Mouse (Mus musculus) colon, adult 2 months (tissue): ENCODE data around the gene Srpk3. TPM values are rescaled to one million over a fixed set of nuclear protein-coding genes. Genes with fewer than 3 reads are reported as not detected.

Experiments used
- polyA plus RNA-seq: library from polyadenylated mRNA; depleted of rRNA; stranded (reverse); fragments of >200 nt; gene quantifications from 2 replicates; pipeline ENCODE4 v1.2.3, GENCODE M21; 2012; rRNA removed

The Srpk3 gene
- 8.0 and 8.7 TPM in 2 replicates for polyA plus RNA-seq

GRCm38 (mm10) chrX:73774168-73774760, at the start of gene Srpk3:
Gene Srpk3, plus strand, starts transcription at chrX:73774405.

DNA sequence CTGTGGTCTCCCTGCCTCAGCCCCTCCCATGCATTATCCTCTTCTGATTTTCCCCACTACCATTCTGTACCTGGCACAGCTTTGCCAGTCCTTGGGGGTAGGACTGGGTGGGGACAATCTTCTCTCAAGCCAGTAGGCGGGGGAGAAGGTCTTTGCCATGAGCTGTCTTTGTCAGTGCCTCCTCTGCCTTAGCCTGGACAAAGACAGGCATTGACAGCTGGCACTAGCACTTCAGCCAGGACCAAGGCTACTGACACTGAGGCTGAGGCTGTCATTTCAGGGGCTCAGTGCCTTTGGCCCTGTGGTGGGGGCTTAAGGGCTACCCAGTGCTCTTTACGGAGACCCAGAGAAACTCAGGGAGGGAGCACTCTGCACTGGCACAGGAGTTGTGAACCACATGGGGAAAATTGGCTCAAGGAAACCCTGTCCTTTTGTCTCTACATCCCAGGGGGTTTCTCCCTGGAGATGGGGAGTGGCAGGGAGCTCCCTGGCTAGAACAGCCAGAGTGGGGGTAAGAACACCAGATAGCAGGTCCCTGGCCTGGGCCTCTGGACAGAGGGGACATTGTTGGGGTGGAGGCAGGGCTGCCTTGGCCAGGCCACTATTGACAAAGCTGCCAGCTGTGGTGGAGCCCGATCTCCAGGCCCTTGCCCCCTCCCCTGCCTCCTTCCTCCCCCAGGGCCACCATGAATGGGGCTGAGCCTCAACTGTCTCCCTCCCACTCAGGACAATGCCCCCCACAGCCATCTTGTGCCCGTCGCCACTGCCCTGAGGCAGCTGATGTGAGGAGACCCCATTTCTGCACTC, 17.7 kb upstream of the Srpk3 start, which contains the start of gene Plxnb3:
TSS of gene Plxnb3 (plus strand) at position 757 of the 807 bp plus-strand sequence.

GRCm38 (mm10) chrX:73786364-73787224, 12.4 kb downstream of the Srpk3 start, which contains the start of the genes Idh3g and Ssr4:
Gene Idh3g, minus strand, starts transcription at chrX:73786897.
Gene Ssr4, plus strand, starts transcription at chrX:73787028.

GRCm38 (mm10) chrX:73824185-73825151, 50.3 kb downstream of the Srpk3 start, which contains the start of gene Pdzd4:
Gene Pdzd4, minus strand, starts transcription at chrX:73824969.

Other genes with a start within 250 kb of the Srpk3 start
- 0.45 and 0.60 TPM in 2 replicates for gene Dusp9, start 135.0 kb upstream of the Srpk3 start, polyA plus RNA-seq
- gene Pnck, start 114.3 kb upstream of the Srpk3 start, polyA plus RNA-seq = 11.9 and 12.3 TPM in 2 replicates
- gene Slc6a8, start 101.3 kb upstream of the Srpk3 start, polyA plus RNA-seq = 338 and 507 TPM in 2 replicates
- gene Bcap31, start 58.2 kb upstream of the Srpk3 start, polyA plus RNA-seq = 30.8 and 33.1 TPM in 2 replicates
- gene Abcd1, start 57.8 kb upstream of the Srpk3 start, polyA plus RNA-seq = 34.5 and 35.6 TPM in 2 replicates
- 1.2 TPM in 2 replicates for gene Plxnb3, start 17.3 kb upstream of the Srpk3 start, polyA plus RNA-seq
- 200 and 216 TPM in 2 replicates for gene Idh3g, start 12.5 kb downstream of the Srpk3 start, polyA plus RNA-seq
- 280 and 324 TPM in 2 replicates for gene Ssr4, start 12.6 kb downstream of the Srpk3 start, polyA plus RNA-seq
- 2.6 and 2.7 TPM in 2 replicates for gene Pdzd4, start 50.6 kb downstream of the Srpk3 start, polyA plus RNA-seq
- 0.15 and 0.19 TPM in 2 replicates for gene Avpr2, start 117.7 kb downstream of the Srpk3 start, polyA plus RNA-seq
- 36.2 and 46.4 TPM in 2 replicates for gene L1cam, start 121.7 kb downstream of the Srpk3 start, polyA plus RNA-seq
- 15.2 and 16.6 TPM in 2 replicates for gene Arhgap4, start 147.5 kb downstream of the Srpk3 start, polyA plus RNA-seq
- gene Naa10, start 147.5 kb downstream of the Srpk3 start, polyA plus RNA-seq = 49.4 and 57.1 TPM in 2 replicates
- 5.4 TPM in 2 replicates for gene Renbp, start 156.4 kb downstream of the Srpk3 start, polyA plus RNA-seq
- gene Hcfc1, start 192.0 kb downstream of the Srpk3 start, polyA plus RNA-seq = 59.4 and 73.4 TPM in 2 replicates
- gene Irak1, start 249.5 kb downstream of the Srpk3 start, polyA plus RNA-seq = 168 and 173 TPM in 2 replicates